Mouse (Mus musculus) skeletal muscle tissue, postnatal 0 days (tissue): ENCODE measurements around the gene Trim72. TPM values are rescaled to one million over a fixed set of nuclear protein-coding genes. Genes with fewer than 3 reads are reported as not detected.

Source experiments
- polyA plus RNA-seq: library from polyadenylated mRNA; unstranded; fragments of >200 nt; fragmentation: Nextera tagmentation; extraction: Ambion mirVana; gene quantifications from 2 replicates; pipeline ENCODE4 v1.2.1, GENCODE M21; 2015

Trim72 gene
- 49.1 and 51.6 TPM in 2 replicates for polyA plus RNA-seq

GRCm38 (mm10) chr7:128003688-128004087 lies at the start of gene Trim72:
TSS of gene Trim72 (plus strand) at chr7:128003949.

GRCm38 (mm10) chr7:127967004-127967921 lies 36.5 kb upstream of the Trim72 start, which contains the start of gene Fus:
TSS of gene Fus (plus strand) at chr7:127967457.

GRCm38 (mm10) chr7:127993341-127993977 lies 10.3 kb upstream of the Trim72 start, which contains the start of gene Pycard:
TSS of gene Pycard (minus strand) at chr7:127993867.

Other genes with a start within 250 kb of the Trim72 start
- 12.2 and 15.0 TPM in 2 replicates for gene Orai3, start 234.1 kb upstream of the Trim72 start, polyA plus RNA-seq
- 10.0 and 10.7 TPM in 2 replicates for gene Setd1a, start 227.3 kb upstream of the Trim72 start, polyA plus RNA-seq
- gene Gm49388, start 218.3 kb upstream of the Trim72 start, polyA plus RNA-seq, result not detected in 2 replicates
- 14.8 and 28.9 TPM in 2 replicates for gene Hsd3b7, start 203.3 kb upstream of the Trim72 start, polyA plus RNA-seq
- gene Stx4a, start 179.7 kb upstream of the Trim72 start, polyA plus RNA-seq, result 54.6 and 62.0 TPM in 2 replicates
- gene Stx1b, start 179.4 kb upstream of the Trim72 start, polyA plus RNA-seq, result 1.3 TPM in 2 replicates
- gene Zfp646, start 127.7 kb upstream of the Trim72 start, polyA plus RNA-seq, result 3.4 and 3.6 TPM in 2 replicates
- 7.1 and 7.3 TPM in 2 replicates for gene Zfp668, start 127.1 kb upstream of the Trim72 start, polyA plus RNA-seq
- 0.91 and 1.0 TPM in 2 replicates for gene Prss53, start 113.0 kb upstream of the Trim72 start, polyA plus RNA-seq
- not detected in 2 replicates for gene Gm21974, start 108.5 kb upstream of the Trim72 start, polyA plus RNA-seq
- 145 and 153 TPM in 2 replicates for gene Vkorc1, start 108.3 kb upstream of the Trim72 start, polyA plus RNA-seq
- 110 and 114 TPM in 2 replicates for gene Bckdk, start 99.9 kb upstream of the Trim72 start, polyA plus RNA-seq
- 20.8 and 22.2 TPM in 2 replicates for gene Kat8, start 91.4 kb upstream of the Trim72 start, polyA plus RNA-seq
- gene Prss8, start 73.8 kb upstream of the Trim72 start, polyA plus RNA-seq, result 0.18 and 0.77 TPM in 2 replicates
- 14.3 and 14.4 TPM in 2 replicates for gene Prss36, start 57.2 kb upstream of the Trim72 start, polyA plus RNA-seq
- gene Fus, start 36.5 kb upstream of the Trim72 start, polyA plus RNA-seq, result 165 and 191 TPM in 2 replicates
- 55.0 and 60.4 TPM in 2 replicates for gene Pycard, start 10.1 kb upstream of the Trim72 start, polyA plus RNA-seq
- 1.7 TPM in 2 replicates for gene Itgam, start 58.7 kb downstream of the Trim72 start, polyA plus RNA-seq
- gene Gm49368, start 58.7 kb downstream of the Trim72 start, polyA plus RNA-seq, result not detected in 2 replicates
- gene Itgax, start 125.6 kb downstream of the Trim72 start, polyA plus RNA-seq, result 0.04 and 0.05 TPM in 2 replicates
- gene Itgad, start 150.4 kb downstream of the Trim72 start, polyA plus RNA-seq, result 0.21 and 0.32 TPM in 2 replicates
- 1,575 and 2,022 TPM in 2 replicates for gene Cox6a2, start 202.4 kb downstream of the Trim72 start, polyA plus RNA-seq
- gene Armc5, start 233.4 kb downstream of the Trim72 start, polyA plus RNA-seq, result 7.5 and 8.2 TPM in 2 replicates
- gene 9130023H24Rik, start 234.1 kb downstream of the Trim72 start, polyA plus RNA-seq, result 3.0 and 3.6 TPM in 2 replicates
- gene Tgfb1i1, start 242.9 kb downstream of the Trim72 start, polyA plus RNA-seq, result 51.5 and 58.6 TPM in 2 replicates